Mouse (Mus musculus) thymus, postnatal 0 days (tissue): ENCODE data around the gene Klhl12. TPM values are rescaled to one million over a fixed set of nuclear protein-coding genes. Genes with fewer than 3 reads are reported as not detected.
"Not testable (repeated sequence)": the region's sequence is repeated elsewhere in the genome, so short reads cannot be mapped to it uniquely, and the experiment has no call there.

Experiments
- DNase-seq: peaks from one replicate; pipeline ENCODE4 v3.0.0-alpha.2; 2015; ENCODE audit warnings: low spot score
- polyA plus RNA-seq: library from polyadenylated mRNA; unstranded; fragments of >200 nt; fragmentation: Nextera tagmentation; extraction: Ambion mirVana; gene quantifications from 2 replicates; pipeline ENCODE4 v1.2.1, GENCODE M21; 2015

Klhl12 gene
- polyA plus RNA-seq, result 12.7 and 14.3 TPM in 2 replicates

GRCm38 (mm10) chr1:134454904-134455824, at the start of gene Klhl12:
Klhl12 (plus strand) TSS chr1:134455531.
- DNase-seq, result peak; percentile 92

- no peak for DNase-seq
Measured at GRCm38 (mm10) chr1:134406414-134406771, 48.9 kb upstream of the Klhl12 start.

- no peak for DNase-seq
Measured at GRCm38 (mm10) chr1:134408080-134408479, 47.3 kb upstream of the Klhl12 start.

GRCm38 (mm10) chr1:134411706-134412629, 43.4 kb upstream of the Klhl12 start:
- DNase-seq, result no peak

GRCm38 (mm10) chr1:134414038-134414437, 41.3 kb upstream of the Klhl12 start:
- no peak for DNase-seq

GRCm38 (mm10) chr1:134414501-134415167, 40.7 kb upstream of the Klhl12 start:
- DNase-seq, result no peak

GRCm38 (mm10) chr1:134415168-134415831, 40.0 kb upstream of the Klhl12 start, which contains the start of gene Adipor1:
Adipor1 (plus strand) TSS chr1:134415378.
- peak; percentile 93 for DNase-seq

- no peak for DNase-seq
Measured at GRCm38 (mm10) chr1:134418414-134418975, 36.8 kb upstream of the Klhl12 start.

- DNase-seq, result no peak
Measured at GRCm38 (mm10) chr1:134419176-134419575, 36.2 kb upstream of the Klhl12 start.

GRCm38 (mm10) chr1:134419751-134420458, 35.4 kb upstream of the Klhl12 start:
- no peak for DNase-seq

GRCm38 (mm10) chr1:134423911-134424310, 31.4 kb upstream of the Klhl12 start:
- no peak for DNase-seq

- DNase-seq, result no peak
Measured at GRCm38 (mm10) chr1:134426289-134426688, 29.0 kb upstream of the Klhl12 start.

- no peak for DNase-seq
Measured at GRCm38 (mm10) chr1:134433002-134433401, 22.3 kb upstream of the Klhl12 start.

- no peak for DNase-seq
Measured at GRCm38 (mm10) chr1:134433473-134433872, 21.9 kb upstream of the Klhl12 start.

- DNase-seq, result peak; percentile 61
Measured at GRCm38 (mm10) chr1:134435414-134435813, 19.9 kb upstream of the Klhl12 start.

GRCm38 (mm10) chr1:134440437-134440836, 14.9 kb upstream of the Klhl12 start:
- DNase-seq, result no peak

- not testable (repeated sequence) for DNase-seq
Measured at GRCm38 (mm10) chr1:134441737-134442136, 13.6 kb upstream of the Klhl12 start.

- DNase-seq, result no peak
Measured at GRCm38 (mm10) chr1:134442394-134442793, 12.9 kb upstream of the Klhl12 start.

- DNase-seq, result not testable (repeated sequence)
Measured at GRCm38 (mm10) chr1:134443288-134443687, 12.0 kb upstream of the Klhl12 start.

GRCm38 (mm10) chr1:134445418-134445817, 9.9 kb upstream of the Klhl12 start:
- DNase-seq, result no peak
